Mouse (Mus musculus) lung, embryonic 16.5 days (tissue): ENCODE measurements around the gene Pbx1. TPM values are rescaled to one million over a fixed set of nuclear protein-coding genes. Genes with fewer than 3 reads are reported as not detected.
A peak's percentile ranks its signal among the peaks of the same experiment; 100 is the strongest.

Experiments
- ATAC-seq: fragments of 200-750 bp; cut with Nextera tagmentation; 2 replicates; pipeline ENCODE4 v1.8.0; 2017; ENCODE audit warnings: low read depth, mild to moderate bottlenecking, moderate library complexity
- H3K27ac ChIP-seq: fragments of 300-500 bp; sonication (generic); 2 replicates; pipeline ENCODE4 v1.5.1; 2014; ENCODE audit warnings: mild to moderate bottlenecking, control low read depth, low read length
- H3K27me3 ChIP-seq: fragments of 300-500 bp; sonication (generic); 2 replicates; pipeline ENCODE4 v1.6.1; 2014; ENCODE audit warnings: low read depth, low read length, mixed read lengths; ENCODE audit not compliant: control insufficient read depth, insufficient read depth
- H3K36me3 ChIP-seq: fragments of 300-500 bp; sonication (generic); 2 replicates; pipeline ENCODE4 v1.6.1; 2014; ENCODE audit warnings: low read length; ENCODE audit not compliant: control insufficient read depth, insufficient read depth
- H3K4me1 ChIP-seq: fragments of 300-500 bp; sonication (generic); replicated peaks from 2 replicates; pipeline ENCODE4 v1.6.1; 2014; ENCODE audit warnings: low read length, mixed read lengths; ENCODE audit not compliant: control insufficient read depth, insufficient read depth
- H3K4me2 ChIP-seq: fragments of 300-500 bp; sonication (generic); 2 replicates; pipeline ENCODE4 v1.6.1; 2014; ENCODE audit warnings: low read depth, low read length, control low read depth
- H3K4me3 ChIP-seq: fragments of 300-500 bp; sonication (generic); 2 replicates; pipeline ENCODE4 v1.5.1; 2014; ENCODE audit warnings: mild to moderate bottlenecking, low read length, control low read depth
- H3K9ac ChIP-seq: fragments of 300-500 bp; sonication (generic); 2 replicates; pipeline ENCODE4 v1.6.1; 2014; ENCODE audit warnings: low read length, control low read depth
- H3K9me3 ChIP-seq: fragments of 300-500 bp; sonication (generic); 2 replicates; pipeline ENCODE4 v1.6.1; 2016; ENCODE audit warnings: low read length; ENCODE audit not compliant: control insufficient read depth
- WGBS: fragments of 180-500 bp; shearing (Covaris S2); extraction: QIAGEN DNeasy Blood & Tissue Kit; methylation state at CpG from one replicate; pipeline ENCODE4 v1.1.7; 2014; 5-methylcytosine and 5-hydroxymethylcytosine counted together
- polyA plus RNA-seq: library from polyadenylated mRNA; unstranded; fragments of >200 nt; fragmentation: Nextera tagmentation; extraction: Ambion mirVana; gene quantifications from 2 replicates; pipeline ENCODE4 v1.2.1, GENCODE M21; 2015

Pbx1 gene
- polyA plus RNA-seq, 1 experiment from 2014 or later: 34.3 TPM

- 81% methylated on average over 5 of the region's 5 CpGs for WGBS
- Histone ChIP-seq H3K9ac (no peak overlapping the region), H3K36me3 (no peaks in the 10 kb centered on the region), H3K9me3 (no peaks in the 10 kb centered on the region), H3K4me3 (no peak overlapping the region), H3K27me3 (no peaks in the 10 kb centered on the region), H3K4me1 (peaks cover 3% of the 10 kb centered on the region; the same call in 1 of the 2 replicates), H3K4me2 (no peak overlapping the region), H3K27ac (no peak overlapping the region)
- ATAC-seq: no peak
Measured at GRCm38 (mm10) chr1:168275678-168276077, 156.4 kb downstream of the Pbx1 start.

DNA sequence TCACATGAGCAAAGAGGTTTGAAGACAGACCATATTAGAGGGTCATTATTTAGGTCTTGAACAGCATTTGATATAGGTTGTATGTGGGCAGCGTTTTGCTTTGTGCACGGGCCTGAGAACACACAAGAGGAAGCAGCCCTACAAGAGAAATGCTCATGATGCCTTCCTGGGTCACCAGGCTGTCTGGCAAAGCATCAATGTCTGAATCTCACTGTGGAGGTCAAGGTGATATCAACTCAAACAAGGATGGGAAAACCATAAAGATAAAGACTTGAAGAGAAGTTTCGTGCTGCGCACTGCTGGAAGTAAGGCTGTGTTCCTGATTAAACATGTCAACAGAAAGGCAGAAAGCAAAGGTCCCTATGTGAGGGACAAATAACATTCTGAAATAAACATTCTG is 157.8 kb downstream of the Pbx1 start:
- H3K9me3 ChIP-seq: no peaks in the 10 kb centered on the region
- no peak overlapping the region for H3K4me2 ChIP-seq
- H3K27ac ChIP-seq: no peak overlapping the region
- H3K9ac ChIP-seq: no peak overlapping the region
- H3K4me3 ChIP-seq: no peak overlapping the region
- ATAC-seq: no peak
- H3K27me3 ChIP-seq: no peaks in the 10 kb centered on the region
- peaks cover 3% of the 10 kb centered on the region; the same call in 1 of the 2 replicates for H3K4me1 ChIP-seq
- no peaks in the 10 kb centered on the region for H3K36me3 ChIP-seq
- 91% methylated on average over 4 of the region's 4 CpGs for WGBS

GRCm38 (mm10) chr1:168272091-168272490 is 160.0 kb downstream of the Pbx1 start:
- no peak overlapping the region for H3K9ac ChIP-seq
- H3K27me3 ChIP-seq: no peaks in the 10 kb centered on the region
- 64% methylated on average over 2 of the region's 2 CpGs for WGBS

GRCm38 (mm10) chr1:168271207-168271606 is 160.9 kb downstream of the Pbx1 start:
- no peak overlapping the region for H3K9ac ChIP-seq
- no peaks in the 10 kb centered on the region for H3K9me3 ChIP-seq
- H3K36me3 ChIP-seq: no peaks in the 10 kb centered on the region
- H3K4me3 ChIP-seq: no peak overlapping the region
- peaks cover 5% of the 10 kb centered on the region; the same call in 1 of the 2 replicates for H3K4me1 ChIP-seq
- no peaks in the 10 kb centered on the region for H3K27me3 ChIP-seq
- H3K4me2 ChIP-seq: no peak overlapping the region
- no peak overlapping the region for H3K27ac ChIP-seq
- no peak for ATAC-seq
- WGBS: 91% methylated on average over 4 of the region's 4 CpGs

More at GRCm38 (mm10) chr1:168272091-168272490, 160.0 kb downstream of the Pbx1 start:
- no peaks in the 10 kb centered on the region for H3K36me3 ChIP-seq
- no peak overlapping the region for H3K27ac ChIP-seq
- H3K4me3 ChIP-seq: no peak overlapping the region
- no peak for ATAC-seq
- no peak overlapping the region for H3K4me2 ChIP-seq
- peaks cover 5% of the 10 kb centered on the region; the same call in 1 of the 2 replicates for H3K4me1 ChIP-seq
- no peaks in the 10 kb centered on the region for H3K9me3 ChIP-seq

GRCm38 (mm10) chr1:168268751-168269623 is 163.1 kb downstream of the Pbx1 start:
- no peak overlapping the region for H3K4me2 ChIP-seq
- H3K27me3 ChIP-seq: no peaks in the 10 kb centered on the region
- H3K4me1 ChIP-seq: peaks cover 8% of the 10 kb centered on the region
- no peak overlapping the region for H3K4me3 ChIP-seq
- no peaks in the 10 kb centered on the region for H3K36me3 ChIP-seq
- H3K9me3 ChIP-seq: no peaks in the 10 kb centered on the region
- H3K9ac ChIP-seq: no peak overlapping the region
- no peak overlapping the region for H3K27ac ChIP-seq
- ATAC-seq: no peak
- WGBS: 70% methylated on average over 12 of the region's 12 CpGs

DNA sequence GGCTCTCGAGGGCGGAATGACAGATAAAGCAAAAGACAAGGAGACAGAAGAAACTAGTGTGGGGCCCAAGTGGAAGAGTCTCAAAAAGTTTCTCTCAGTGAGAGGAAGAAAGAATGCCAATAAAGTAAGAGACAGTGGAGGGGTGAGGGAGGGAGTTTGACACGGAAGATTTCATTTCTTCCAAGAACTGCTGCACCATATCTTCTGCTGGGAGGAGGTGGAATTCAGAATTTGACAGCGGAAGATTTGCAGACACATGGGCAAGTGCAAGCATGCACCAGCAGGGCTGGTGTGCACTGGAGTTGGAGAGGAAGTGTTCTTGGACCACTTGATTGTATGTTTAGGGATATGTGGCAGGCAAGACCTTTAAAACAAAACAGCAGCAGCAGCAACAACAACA is 163.8 kb downstream of the Pbx1 start:
- no peaks in the 10 kb centered on the region for H3K36me3 ChIP-seq
- no peak for ATAC-seq
- H3K27me3 ChIP-seq: no peaks in the 10 kb centered on the region
- H3K9me3 ChIP-seq: no peaks in the 10 kb centered on the region
- H3K4me2 ChIP-seq: no peak overlapping the region
- H3K27ac ChIP-seq: no peak overlapping the region
- WGBS: 81% methylated on average over 4 of the region's 4 CpGs
- H3K4me3 ChIP-seq: no peak overlapping the region
- H3K9ac ChIP-seq: no peak overlapping the region
- peaks cover 8% of the 10 kb centered on the region for H3K4me1 ChIP-seq

DNA sequence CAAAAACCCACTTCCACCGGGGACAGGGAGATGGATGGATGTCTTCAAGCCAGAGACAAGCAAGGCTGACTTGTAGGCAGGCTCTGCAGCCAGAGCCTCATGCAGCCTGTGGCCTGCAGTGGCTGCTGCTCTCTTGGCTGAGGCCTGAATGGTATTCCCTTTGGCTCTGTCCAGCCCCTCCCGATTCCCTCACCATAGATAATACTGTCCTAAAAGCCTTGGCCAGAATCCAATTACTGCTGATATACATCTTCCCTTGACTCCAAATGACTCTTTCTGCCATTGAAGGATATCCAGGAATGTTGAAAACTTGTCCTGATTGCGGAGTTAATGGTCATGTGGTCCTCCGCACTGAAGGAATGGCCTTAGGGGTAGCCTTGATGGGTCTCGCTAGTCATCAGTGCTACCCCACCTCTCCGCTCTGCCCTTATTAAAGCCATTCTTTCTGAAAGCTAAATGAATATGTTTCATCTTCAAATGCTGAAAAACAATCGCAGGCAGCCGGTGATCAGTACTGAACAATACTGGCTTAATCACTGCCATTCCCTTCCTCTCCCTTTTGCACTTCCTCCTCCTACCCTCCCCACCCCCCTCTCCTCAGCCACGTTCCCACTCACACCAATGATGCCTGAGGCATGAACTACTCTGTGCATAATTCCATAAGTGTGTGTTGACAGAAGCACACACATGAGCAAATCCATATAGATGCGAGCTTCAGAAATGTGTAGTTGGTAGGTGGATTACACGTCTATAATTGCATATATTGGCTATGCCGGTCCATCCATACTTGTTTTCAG is 166.3 kb downstream of the Pbx1 start:
- 70% methylated on average over 12 of the region's 12 CpGs for WGBS
- Histone ChIP-seq H3K4me3 (no peak overlapping the region), H3K9ac (no peak overlapping the region)

GRCm38 (mm10) chr1:168265090-168265489 is 167.0 kb downstream of the Pbx1 start:
- WGBS: 92% methylated on average over 5 of the region's 5 CpGs
- no peaks in the 10 kb centered on the region for H3K9me3 ChIP-seq
- H3K9ac ChIP-seq: no peak overlapping the region
- no peak overlapping the region for H3K4me2 ChIP-seq
- H3K36me3 ChIP-seq: no peaks in the 10 kb centered on the region
- no peak overlapping the region for H3K27ac ChIP-seq
- no peaks in the 10 kb centered on the region for H3K27me3 ChIP-seq
- no peak overlapping the region for H3K4me3 ChIP-seq
- H3K4me1 ChIP-seq: peaks cover 8% of the 10 kb centered on the region
- ATAC-seq: no peak

More for the DNA sequence above, 166.3 kb downstream of the Pbx1 start:
- Histone ChIP-seq H3K4me1 (peaks cover 8% of the 10 kb centered on the region), H3K36me3 (no peaks in the 10 kb centered on the region), H3K9me3 (no peaks in the 10 kb centered on the region), H3K27ac (no peak overlapping the region), H3K27me3 (no peaks in the 10 kb centered on the region), H3K4me2 (no peak overlapping the region)
- ATAC-seq: peak; percentile 68

- Histone ChIP-seq H3K27ac (no peak overlapping the region), H3K4me1 (no peaks in the 10 kb centered on the region), H3K36me3 (no peaks in the 10 kb centered on the region), H3K4me3 (no peak overlapping the region), H3K9ac (no peak overlapping the region), H3K4me2 (no peak overlapping the region), H3K9me3 (no peaks in the 10 kb centered on the region), H3K27me3 (no peaks in the 10 kb centered on the region)
- no peak for ATAC-seq
- WGBS: 74% methylated on average over 3 of the region's 3 CpGs
Measured at GRCm38 (mm10) chr1:168260391-168260790, 171.7 kb downstream of the Pbx1 start.
